Mouse (Mus musculus): Measurements from ENCODE around the gene Rps17. TPM values are rescaled to one million over a fixed set of nuclear protein-coding genes. Genes with fewer than 3 reads are reported as not detected.

Rps17 gene
- polyA plus RNA-seq, 1 experiment from 2014 or later, result 750 TPM

GRCm38 (mm10) chr7:81330767-81331166 is 14.3 kb downstream of the Rps17 start:
- H3K4me1 ChIP-seq, result no peaks in the 10 kb centered on the region
- no peaks in the 10 kb centered on the region for H3K27me3 ChIP-seq (replicated peaks)
- peaks cover 37% of the 10 kb centered on the region for H3K36me3 ChIP-seq
- WGBS, result 12% methylated on average over 3 of the region's 3 CpGs
- no peak overlapping the region for H3K4me2 ChIP-seq
- H3K27ac ChIP-seq (replicated peaks), result no peak overlapping the region
- no peak overlapping the region for H3K4me3 ChIP-seq (replicated peaks)
- no peak for ATAC-seq (ENCODE audit: low FRiP score)
- H3K9ac ChIP-seq (replicated peaks), result no peak overlapping the region
- no peaks in the 10 kb centered on the region for H3K9me3 ChIP-seq (replicated peaks)

GRCm38 (mm10) chr7:81327661-81328060 is 17.4 kb downstream of the Rps17 start:
- Histone ChIP-seq H3K27ac (replicated peaks) (no peak overlapping the region), H3K9me3 (replicated peaks) (no peaks in the 10 kb centered on the region), H3K27me3 (replicated peaks) (no peaks in the 10 kb centered on the region), H3K4me1 (no peaks in the 10 kb centered on the region), H3K9ac (replicated peaks) (no peak overlapping the region), H3K4me2 (no peak overlapping the region), H3K36me3 (peaks cover 27% of the 10 kb centered on the region), H3K4me3 (replicated peaks) (no peak overlapping the region)
- ATAC-seq (ENCODE audit: low FRiP score), result no peak
- WGBS, result 81% methylated on average over 10 of the region's 10 CpGs

GRCm38 (mm10) chr7:81326859-81327258 is 18.2 kb downstream of the Rps17 start:
- ATAC-seq (ENCODE audit: low FRiP score), result no peak
- Histone ChIP-seq H3K9me3 (replicated peaks) (no peaks in the 10 kb centered on the region), H3K27me3 (replicated peaks) (no peaks in the 10 kb centered on the region), H3K4me2 (no peak overlapping the region), H3K4me1 (no peaks in the 10 kb centered on the region), H3K9ac (replicated peaks) (no peak overlapping the region), H3K4me3 (replicated peaks) (no peak overlapping the region), H3K27ac (replicated peaks) (no peak overlapping the region), H3K36me3 (peaks cover 23% of the 10 kb centered on the region)
- WGBS, result 77% methylated on average over 6 of the region's 6 CpGs

- Histone ChIP-seq H3K27ac (replicated peaks) (no peak overlapping the region), H3K4me2 (no peak overlapping the region), H3K36me3 (peaks cover 23% of the 10 kb centered on the region), H3K4me1 (no peaks in the 10 kb centered on the region), H3K9ac (replicated peaks) (no peak overlapping the region), H3K4me3 (replicated peaks) (no peak overlapping the region), H3K9me3 (replicated peaks) (no peaks in the 10 kb centered on the region), H3K27me3 (replicated peaks) (no peaks in the 10 kb centered on the region)
- ATAC-seq (ENCODE audit: low FRiP score), result no peak
- WGBS, result 90% methylated on average over 12 of the region's 12 CpGs
These were observed 19.0 kb downstream of the Rps17 start for GRCm38 (mm10) chr7:81326043-81326442.

- ATAC-seq (ENCODE audit: low FRiP score), result no peak
- H3K4me3 ChIP-seq (replicated peaks), result no peak overlapping the region
- H3K9ac ChIP-seq (replicated peaks), result no peak overlapping the region
- no peak overlapping the region for H3K4me2 ChIP-seq
- 75% methylated on average over 5 of the region's 5 CpGs for WGBS
- H3K4me1 ChIP-seq, result no peaks in the 10 kb centered on the region
- H3K36me3 ChIP-seq, result no peaks in the 10 kb centered on the region
- H3K27me3 ChIP-seq (replicated peaks), result no peaks in the 10 kb centered on the region
- H3K27ac ChIP-seq (replicated peaks), result no peak overlapping the region
- H3K9me3 ChIP-seq (replicated peaks), result no peaks in the 10 kb centered on the region
These were observed 23.3 kb downstream of the Rps17 start for GRCm38 (mm10) chr7:81321776-81322175.

GRCm38 (mm10) chr7:81319749-81320148 is 25.3 kb downstream of the Rps17 start:
- no peak overlapping the region for H3K9ac ChIP-seq (replicated peaks)
- no peaks in the 10 kb centered on the region for H3K9me3 ChIP-seq (replicated peaks)
- 93% methylated on average over 6 of the region's 6 CpGs for WGBS
- no peaks in the 10 kb centered on the region for H3K27me3 ChIP-seq (replicated peaks)
- H3K36me3 ChIP-seq, result no peaks in the 10 kb centered on the region
- no peak overlapping the region for H3K4me2 ChIP-seq
- H3K27ac ChIP-seq (replicated peaks), result no peak overlapping the region
- no peaks in the 10 kb centered on the region for H3K4me1 ChIP-seq
- ATAC-seq (ENCODE audit: low FRiP score), result no peak
- H3K4me3 ChIP-seq (replicated peaks), result no peak overlapping the region

- H3K27me3 ChIP-seq (replicated peaks), result no peaks in the 10 kb centered on the region
- H3K9ac ChIP-seq (replicated peaks), result no peak overlapping the region
- ATAC-seq (ENCODE audit: low FRiP score), result no peak
- H3K4me1 ChIP-seq, result no peaks in the 10 kb centered on the region
- H3K4me3 ChIP-seq (replicated peaks), result no peak overlapping the region
- H3K4me2 ChIP-seq, result no peak overlapping the region
- no peak overlapping the region for H3K27ac ChIP-seq (replicated peaks)
- WGBS, result 78% methylated on average over 8 of the region's 8 CpGs
- H3K36me3 ChIP-seq, result no peaks in the 10 kb centered on the region
- H3K9me3 ChIP-seq (replicated peaks), result no peaks in the 10 kb centered on the region
These were observed 29.5 kb downstream of the Rps17 start for GRCm38 (mm10) chr7:81315583-81315982.

- no peak for ATAC-seq (ENCODE audit: low FRiP score)
These were observed 33.5 kb downstream of the Rps17 start for GRCm38 (mm10) chr7:81311581-81311980.

GRCm38 (mm10) chr7:81311130-81311529 is 33.9 kb downstream of the Rps17 start:
- H3K27me3 ChIP-seq (replicated peaks), result no peaks in the 10 kb centered on the region
- H3K4me2 ChIP-seq, result no peak overlapping the region
- H3K9me3 ChIP-seq (replicated peaks), result no peaks in the 10 kb centered on the region
- H3K4me3 ChIP-seq (replicated peaks), result no peak overlapping the region
- H3K4me1 ChIP-seq, result no peaks in the 10 kb centered on the region
- 91% methylated on average over 1 of the region's 1 CpGs for WGBS
- ATAC-seq (ENCODE audit: low FRiP score), result no peak
- H3K9ac ChIP-seq (replicated peaks), result no peak overlapping the region
- H3K27ac ChIP-seq (replicated peaks), result no peak overlapping the region
- H3K36me3 ChIP-seq, result no peaks in the 10 kb centered on the region

More at GRCm38 (mm10) chr7:81311581-81311980, 33.5 kb downstream of the Rps17 start:
- H3K9ac ChIP-seq (replicated peaks), result no peak overlapping the region
- H3K27me3 ChIP-seq (replicated peaks), result no peaks in the 10 kb centered on the region
- H3K4me2 ChIP-seq, result no peak overlapping the region
- H3K4me1 ChIP-seq, result no peaks in the 10 kb centered on the region
- H3K27ac ChIP-seq (replicated peaks), result no peak overlapping the region
- no peaks in the 10 kb centered on the region for H3K36me3 ChIP-seq
- H3K4me3 ChIP-seq (replicated peaks), result no peak overlapping the region
- no peaks in the 10 kb centered on the region for H3K9me3 ChIP-seq (replicated peaks)

- Histone ChIP-seq H3K27ac (replicated peaks) (no peak overlapping the region), H3K9me3 (replicated peaks) (no peaks in the 10 kb centered on the region), H3K27me3 (replicated peaks) (no peaks in the 10 kb centered on the region), H3K4me2 (no peak overlapping the region), H3K9ac (replicated peaks) (no peak overlapping the region), H3K4me1 (no peaks in the 10 kb centered on the region), H3K4me3 (replicated peaks) (no peak overlapping the region), H3K36me3 (no peaks in the 10 kb centered on the region)
- WGBS, result 97% methylated on average over 6 of the region's 6 CpGs
- no peak for ATAC-seq (ENCODE audit: low FRiP score)
These were observed 35.8 kb downstream of the Rps17 start for GRCm38 (mm10) chr7:81309247-81309646.

- Histone ChIP-seq H3K36me3 (no peaks in the 10 kb centered on the region), H3K9ac (replicated peaks) (no peak overlapping the region), H3K27me3 (replicated peaks) (no peaks in the 10 kb centered on the region), H3K27ac (replicated peaks) (no peak overlapping the region), H3K4me3 (replicated peaks) (no peak overlapping the region), H3K4me2 (no peak overlapping the region), H3K9me3 (replicated peaks) (no peaks in the 10 kb centered on the region), H3K4me1 (no peaks in the 10 kb centered on the region)
- WGBS, result 59% methylated on average over 8 of the region's 8 CpGs
- ATAC-seq (ENCODE audit: low FRiP score), result no peak
These were observed 37.3 kb downstream of the Rps17 start for GRCm38 (mm10) chr7:81307735-81308134.

GRCm38 (mm10) chr7:81304675-81305074 is 40.4 kb downstream of the Rps17 start:
- Histone ChIP-seq H3K4me3 (replicated peaks) (no peak overlapping the region), H3K9me3 (replicated peaks) (no peaks in the 10 kb centered on the region), H3K36me3 (no peaks in the 10 kb centered on the region), H3K9ac (replicated peaks) (no peak overlapping the region), H3K4me2 (no peak overlapping the region), H3K27me3 (replicated peaks) (no peaks in the 10 kb centered on the region), H3K4me1 (0 out of 2 replicates have a peak, but pooled peaks cover 7% of the 10 kb centered on the region), H3K27ac (replicated peaks) (no peak overlapping the region)
- 82% methylated on average over 5 of the region's 5 CpGs for WGBS
- no peak for ATAC-seq (ENCODE audit: low FRiP score)

GRCm38 (mm10) chr7:81304100-81304499 is 41.0 kb downstream of the Rps17 start:
- no peak for ATAC-seq (ENCODE audit: low FRiP score)
- Histone ChIP-seq H3K9me3 (replicated peaks) (no peaks in the 10 kb centered on the region), H3K4me3 (replicated peaks) (no peak overlapping the region), H3K4me1 (0 out of 2 replicates have a peak, but pooled peaks cover 7% of the 10 kb centered on the region), H3K27ac (replicated peaks) (no peak overlapping the region), H3K9ac (replicated peaks) (no peak overlapping the region), H3K4me2 (no peak overlapping the region), H3K36me3 (no peaks in the 10 kb centered on the region), H3K27me3 (replicated peaks) (no peaks in the 10 kb centered on the region)
- 80% methylated on average over 5 of the region's 5 CpGs for WGBS
